Mouse (Mus musculus) kidney, adult 8-10 months (tissue): Measurements from ENCODE around the gene Cotl1.

Experiments used
- DNase-seq, 2 experiments: peaks; one replicate each; pipeline ENCODE4 v3.0.0; 2022

The Cotl1 gene

GRCm38 (mm10) chr8:119816219-119816618, 24.1 kb downstream of the Cotl1 start:
- DNase-seq = no peak

GRCm38 (mm10) chr8:119812650-119813431, 27.5 kb downstream of the Cotl1 start:
- DNase-seq = peak in 1 of 2 experiments; percentile 42

- no peak for DNase-seq
Observed at GRCm38 (mm10) chr8:119811925-119812324, 28.4 kb downstream of the Cotl1 start.

- DNase-seq = no peak
Observed at GRCm38 (mm10) chr8:119810953-119811499, 29.3 kb downstream of the Cotl1 start.

GRCm38 (mm10) chr8:119810127-119810868, 30.0 kb downstream of the Cotl1 start:
- DNase-seq = no peak

- no peak for DNase-seq
Observed at GRCm38 (mm10) chr8:119809620-119810019, 30.7 kb downstream of the Cotl1 start.

GRCm38 (mm10) chr8:119807687-119808086, 32.7 kb downstream of the Cotl1 start:
- no peak for DNase-seq

- DNase-seq = no peak
Observed at GRCm38 (mm10) chr8:119806422-119807263, 33.7 kb downstream of the Cotl1 start.

- no peak for DNase-seq
Observed at GRCm38 (mm10) chr8:119805275-119805674, 35.1 kb downstream of the Cotl1 start.

GRCm38 (mm10) chr8:119802592-119802991, 37.8 kb downstream of the Cotl1 start:
- no peak for DNase-seq

GRCm38 (mm10) chr8:119801168-119801567, 39.2 kb downstream of the Cotl1 start:
- no peak for DNase-seq

GRCm38 (mm10) chr8:119798965-119799264, 41.4 kb downstream of the Cotl1 start:
- no peak for DNase-seq

GRCm38 (mm10) chr8:119798170-119798964, 42.0 kb downstream of the Cotl1 start:
- DNase-seq = peak; percentile 62 to 65

- DNase-seq = no peak
Observed at GRCm38 (mm10) chr8:119795651-119796050, 44.7 kb downstream of the Cotl1 start.

GRCm38 (mm10) chr8:119794689-119795088, 45.7 kb downstream of the Cotl1 start:
- no peak for DNase-seq

GRCm38 (mm10) chr8:119791804-119792704, 48.3 kb downstream of the Cotl1 start:
- peak; percentile 55 to 56 for DNase-seq

- no peak for DNase-seq
Observed at GRCm38 (mm10) chr8:119789581-119789980, 50.8 kb downstream of the Cotl1 start.

- DNase-seq = no peak
Observed at GRCm38 (mm10) chr8:119788607-119789381, 51.5 kb downstream of the Cotl1 start.

GRCm38 (mm10) chr8:119787341-119787740, 53.0 kb downstream of the Cotl1 start:
- DNase-seq = no peak

GRCm38 (mm10) chr8:119786871-119787270, 53.5 kb downstream of the Cotl1 start:
- no peak for DNase-seq
